Mouse (Mus musculus) thymus, adult 2 months (tissue): ENCODE data around the gene Siglec1.

Experiments
- CTCF ChIP-seq: fragments of 200-500 bp; IDR thresholded peaks from 2 replicates; pipeline ENCODE4 v1.5.1; 2012; ENCODE audit warnings: mild to moderate bottlenecking, control low read depth, low read length, moderate library complexity, borderline replicate concordance; ENCODE audit not compliant: control insufficient read depth, poor library complexity, insufficient read depth; ENCODE audit errors: extremely low read depth
- POLR2A ChIP-seq: fragments of 200-500 bp; IDR thresholded peaks from 2 replicates; pipeline ENCODE4 v1.6.1; 2012; ENCODE audit warnings: mild to moderate bottlenecking, low read length, control low read depth, moderate library complexity; ENCODE audit not compliant: control insufficient read depth, poor library complexity, insufficient read depth; ENCODE audit errors: extremely low read depth

- TF ChIP-seq CTCF (no peak), POLR2A (no peak)
Measured at GRCm38 (mm10) chr2:131060784-131061183, 25.8 kb downstream of the Siglec1 start.
